Mouse (Mus musculus): Measurements from ENCODE around the gene Klf12. TPM values are rescaled to one million over a fixed set of nuclear protein-coding genes. Genes with fewer than 3 reads are reported as not detected.

Gene Klf12
- polyA plus RNA-seq, 1 experiment: 57.7 TPM

DNA sequence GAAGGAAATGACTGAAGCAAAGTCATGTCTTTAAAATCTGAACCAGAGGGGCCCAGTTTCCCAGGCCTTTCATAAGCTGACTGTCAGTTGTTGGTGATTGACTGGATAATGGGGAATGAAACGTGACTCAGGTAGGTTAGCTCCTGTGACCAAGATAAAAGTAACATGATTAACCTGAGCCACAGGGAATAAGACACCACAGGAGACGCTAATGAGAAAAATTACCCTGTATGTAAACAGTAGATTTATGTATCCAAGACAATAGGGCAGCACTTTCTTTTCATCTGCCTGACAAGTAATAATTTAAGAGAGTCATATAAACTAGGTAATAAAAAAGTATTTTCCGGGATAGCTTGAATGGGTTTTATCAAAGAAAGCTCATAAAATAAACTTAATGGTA, 372.6 kb downstream of the Klf12 start:
- TF ChIP-seq POLR2A (IDR thresholded peaks at IDR 0.05; ENCODE audit: borderline replicate concordance, extremely low read depth, insufficient read depth, insufficient read length, poor library complexity, severe bottlenecking) (no peak), CTCF (IDR thresholded peaks at IDR 0.05; ENCODE audit: borderline replicate concordance, extremely low read depth, insufficient read depth, insufficient read length) (no peak)
- DNase-seq (ENCODE audit: low read depth): no peak

DNA sequence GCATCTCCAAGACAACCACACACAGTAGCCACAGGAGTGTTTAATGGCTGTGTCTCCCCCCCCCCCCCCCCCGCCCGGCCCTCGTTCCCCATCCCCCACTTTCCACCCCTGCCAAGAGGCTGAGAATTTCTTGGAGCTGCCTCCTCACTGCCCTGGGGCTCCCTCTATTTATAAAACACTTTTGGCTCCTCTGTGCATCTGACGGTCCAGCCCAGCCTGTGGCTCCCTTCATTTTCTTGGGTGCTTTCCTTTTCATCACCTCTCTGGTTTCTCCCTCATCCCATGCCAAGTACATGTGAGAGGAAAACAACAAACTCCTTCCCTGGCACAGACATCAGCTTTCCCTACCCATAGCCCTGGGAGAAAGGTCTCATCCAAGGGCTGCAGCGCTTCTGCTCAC, 373.6 kb downstream of the Klf12 start:
- TF ChIP-seq CTCF (IDR thresholded peaks at IDR 0.05; ENCODE audit: borderline replicate concordance, extremely low read depth, insufficient read depth, insufficient read length) (no peak), POLR2A (IDR thresholded peaks at IDR 0.05; ENCODE audit: borderline replicate concordance, extremely low read depth, insufficient read depth, insufficient read length, poor library complexity, severe bottlenecking) (no peak)
- DNase-seq (ENCODE audit: low read depth): peak; percentile 23

DNA sequence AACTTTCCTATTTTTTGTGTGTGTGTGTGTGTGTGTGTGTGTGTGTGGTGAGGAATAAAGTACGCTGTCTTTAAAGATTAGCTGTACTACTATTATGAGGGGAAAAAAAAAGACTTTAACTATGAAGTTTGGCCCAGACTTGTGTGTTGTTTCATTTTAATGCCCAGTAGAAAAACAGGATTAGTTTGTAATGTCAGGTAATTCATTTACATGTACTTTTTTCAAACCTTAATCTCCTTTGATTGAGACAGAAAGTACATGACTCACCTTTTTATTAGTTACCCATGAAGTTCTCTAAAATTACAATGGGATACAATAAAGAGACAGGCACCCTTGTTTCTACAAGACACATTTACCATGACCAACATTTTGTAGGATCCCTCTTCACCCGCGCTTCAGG, 383.6 kb downstream of the Klf12 start:
- no peak for DNase-seq (ENCODE audit: low read depth)
- no peak for TF ChIP-seq CTCF (IDR thresholded peaks at IDR 0.05; ENCODE audit: borderline replicate concordance, extremely low read depth, insufficient read depth, insufficient read length)
- TF ChIP-seq POLR2A (IDR thresholded peaks at IDR 0.05; ENCODE audit: borderline replicate concordance, extremely low read depth, insufficient read depth, insufficient read length, poor library complexity, severe bottlenecking): no peak

DNA sequence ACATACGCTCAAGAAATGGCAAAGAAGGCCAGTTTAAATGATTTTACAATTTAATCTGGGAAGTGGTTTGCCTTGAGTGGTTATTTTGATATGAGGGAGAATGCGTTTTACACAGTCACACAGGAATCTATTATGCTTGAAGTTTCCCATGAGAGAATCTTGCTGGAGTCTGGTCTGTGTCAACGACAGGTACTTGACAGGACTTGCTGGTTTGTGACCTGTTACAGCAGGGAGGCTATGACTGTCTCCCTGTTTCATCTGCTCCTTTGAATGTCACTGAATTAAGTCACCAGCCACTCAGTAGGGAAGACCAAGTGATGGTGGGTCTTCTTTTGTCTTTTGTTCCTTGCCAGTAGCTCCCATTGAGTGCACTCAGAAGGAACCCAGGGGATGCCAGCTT, 385.6 kb downstream of the Klf12 start:
- DNase-seq (ENCODE audit: low read depth): no peak
- TF ChIP-seq CTCF (IDR thresholded peaks at IDR 0.05; ENCODE audit: borderline replicate concordance, extremely low read depth, insufficient read depth, insufficient read length) (no peak), POLR2A (IDR thresholded peaks at IDR 0.05; ENCODE audit: borderline replicate concordance, extremely low read depth, insufficient read depth, insufficient read length, poor library complexity, severe bottlenecking) (no peak)

DNA sequence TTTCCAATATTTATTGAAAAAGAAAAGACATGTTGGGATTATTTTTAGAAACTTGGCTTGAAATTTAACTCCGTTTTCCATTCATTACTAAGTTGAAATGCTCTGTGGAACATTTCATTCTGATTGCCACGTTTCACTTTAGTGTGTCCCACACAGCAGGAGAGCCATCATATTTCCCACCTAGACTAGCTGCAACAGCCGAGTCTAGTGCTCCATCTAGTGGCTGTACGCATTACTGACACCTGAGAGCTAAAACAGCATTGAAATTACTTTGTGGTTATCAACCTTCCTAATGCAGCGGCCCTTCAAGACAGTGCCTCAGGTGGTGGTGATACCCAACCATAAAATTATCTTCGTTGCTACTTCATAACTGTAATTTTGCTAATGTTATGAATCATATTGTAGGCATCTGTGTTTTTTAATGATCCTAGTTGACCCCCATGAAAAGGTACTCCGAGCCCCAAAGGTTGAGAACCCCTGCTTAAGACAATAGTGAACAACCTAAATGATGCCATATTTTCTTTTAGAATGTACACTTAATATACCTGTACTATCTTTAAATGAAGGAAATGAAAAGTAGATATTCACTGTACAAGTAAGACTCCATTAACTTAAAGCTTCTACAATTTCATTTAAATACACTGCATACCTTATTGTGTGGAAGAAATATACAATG, 389.6 kb downstream of the Klf12 start:
- TF ChIP-seq POLR2A (IDR thresholded peaks at IDR 0.05; ENCODE audit: borderline replicate concordance, extremely low read depth, insufficient read depth, insufficient read length, poor library complexity, severe bottlenecking) (no peak), CTCF (IDR thresholded peaks at IDR 0.05; ENCODE audit: borderline replicate concordance, extremely low read depth, insufficient read depth, insufficient read length) (peak; percentile 83; the same call in 1 of the 2 replicates)
- peak; percentile 90 for DNase-seq (ENCODE audit: low read depth)

DNA sequence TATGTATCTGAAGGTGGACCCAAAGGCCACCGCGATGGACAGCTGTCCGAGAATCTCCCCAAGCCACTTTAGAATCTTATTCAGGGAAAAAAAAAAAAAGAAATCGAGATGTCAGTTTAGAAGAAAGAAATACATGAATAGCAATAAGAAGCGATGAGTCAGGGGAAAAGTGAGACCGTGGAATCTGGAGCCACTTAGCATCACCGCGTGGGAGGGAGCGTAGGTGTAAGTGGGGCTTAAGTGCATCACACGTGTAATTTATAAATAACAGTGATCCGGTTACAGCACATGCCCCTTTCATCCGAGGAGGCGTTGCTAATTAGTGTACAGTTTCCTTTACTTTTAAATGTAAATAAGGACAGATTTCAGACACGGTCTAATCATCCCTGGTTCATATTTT, 390.4 kb downstream of the Klf12 start:
- no peak for TF ChIP-seq CTCF (IDR thresholded peaks at IDR 0.05; ENCODE audit: borderline replicate concordance, extremely low read depth, insufficient read depth, insufficient read length)
- no peak for TF ChIP-seq POLR2A (IDR thresholded peaks at IDR 0.05; ENCODE audit: borderline replicate concordance, extremely low read depth, insufficient read depth, insufficient read length, poor library complexity, severe bottlenecking)
- peak; percentile 19 for DNase-seq (ENCODE audit: low read depth)

DNA sequence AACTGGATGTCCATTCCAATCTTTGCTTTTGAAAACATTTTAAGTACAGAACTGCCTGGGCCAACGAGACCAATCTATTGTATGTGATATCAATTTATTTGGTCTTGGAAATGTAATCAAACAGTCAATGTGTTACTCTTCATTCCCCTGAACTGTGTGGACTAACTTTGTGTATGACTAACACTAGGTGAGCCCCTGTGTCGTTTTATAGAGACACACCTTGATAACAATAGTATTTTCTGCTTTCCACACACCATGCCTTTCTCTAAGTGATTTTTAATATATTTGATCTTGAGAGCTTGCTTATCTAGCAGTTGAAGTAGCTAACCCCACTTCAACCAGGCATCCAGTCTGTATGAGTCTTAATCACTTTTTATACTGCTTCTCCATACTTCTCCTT, 398.0 kb downstream of the Klf12 start:
- DNase-seq (ENCODE audit: low read depth): no peak
- no peak for TF ChIP-seq POLR2A (IDR thresholded peaks at IDR 0.05; ENCODE audit: borderline replicate concordance, extremely low read depth, insufficient read depth, insufficient read length, poor library complexity, severe bottlenecking)
- TF ChIP-seq CTCF (IDR thresholded peaks at IDR 0.05; ENCODE audit: borderline replicate concordance, extremely low read depth, insufficient read depth, insufficient read length): no peak

DNA sequence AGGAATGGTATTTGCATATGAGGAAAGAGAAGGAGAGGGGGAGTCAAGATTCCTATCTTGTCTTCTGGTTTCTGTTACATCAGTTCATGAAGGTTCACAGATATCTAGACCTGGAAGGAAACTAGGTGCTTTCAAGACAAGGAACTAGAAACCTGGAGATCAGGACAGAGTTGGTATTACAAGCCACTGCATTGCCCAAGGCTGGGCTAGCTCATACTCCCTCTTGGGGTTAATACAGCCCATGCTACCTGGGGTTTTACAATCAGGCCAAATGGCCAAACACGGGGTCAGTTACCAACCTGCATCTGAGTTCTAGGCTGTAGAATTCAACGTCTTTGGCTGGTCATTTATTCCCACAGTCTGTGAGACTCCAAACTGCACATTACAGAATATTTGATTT, 398.9 kb downstream of the Klf12 start:
- TF ChIP-seq POLR2A (IDR thresholded peaks at IDR 0.05; ENCODE audit: borderline replicate concordance, extremely low read depth, insufficient read depth, insufficient read length, poor library complexity, severe bottlenecking): no peak
- TF ChIP-seq CTCF (IDR thresholded peaks at IDR 0.05; ENCODE audit: borderline replicate concordance, extremely low read depth, insufficient read depth, insufficient read length): no peak
- no peak for DNase-seq (ENCODE audit: low read depth)

DNA sequence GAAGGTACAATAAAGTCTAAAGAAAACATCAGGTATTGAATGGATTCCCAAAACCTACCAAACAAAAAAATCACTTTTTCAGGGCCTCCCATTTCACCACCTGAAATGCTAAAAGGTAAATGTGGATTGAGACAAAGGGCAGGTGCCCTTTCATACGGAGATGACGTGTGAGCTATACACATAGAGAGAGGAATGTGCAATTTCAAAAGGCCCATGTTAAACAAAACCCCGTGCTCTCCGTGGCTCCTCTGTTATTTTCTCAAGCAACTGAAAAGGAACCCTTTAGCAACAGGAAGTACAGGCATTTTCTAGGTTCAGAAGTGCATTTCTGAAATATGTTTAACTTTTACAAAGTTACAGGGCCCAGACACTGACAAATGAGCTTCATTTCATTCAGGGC, 399.4 kb downstream of the Klf12 start:
- no peak for TF ChIP-seq POLR2A (IDR thresholded peaks at IDR 0.05; ENCODE audit: borderline replicate concordance, extremely low read depth, insufficient read depth, insufficient read length, poor library complexity, severe bottlenecking)
- TF ChIP-seq CTCF (IDR thresholded peaks at IDR 0.05; ENCODE audit: borderline replicate concordance, extremely low read depth, insufficient read depth, insufficient read length): no peak
- no peak for DNase-seq (ENCODE audit: low read depth)

DNA sequence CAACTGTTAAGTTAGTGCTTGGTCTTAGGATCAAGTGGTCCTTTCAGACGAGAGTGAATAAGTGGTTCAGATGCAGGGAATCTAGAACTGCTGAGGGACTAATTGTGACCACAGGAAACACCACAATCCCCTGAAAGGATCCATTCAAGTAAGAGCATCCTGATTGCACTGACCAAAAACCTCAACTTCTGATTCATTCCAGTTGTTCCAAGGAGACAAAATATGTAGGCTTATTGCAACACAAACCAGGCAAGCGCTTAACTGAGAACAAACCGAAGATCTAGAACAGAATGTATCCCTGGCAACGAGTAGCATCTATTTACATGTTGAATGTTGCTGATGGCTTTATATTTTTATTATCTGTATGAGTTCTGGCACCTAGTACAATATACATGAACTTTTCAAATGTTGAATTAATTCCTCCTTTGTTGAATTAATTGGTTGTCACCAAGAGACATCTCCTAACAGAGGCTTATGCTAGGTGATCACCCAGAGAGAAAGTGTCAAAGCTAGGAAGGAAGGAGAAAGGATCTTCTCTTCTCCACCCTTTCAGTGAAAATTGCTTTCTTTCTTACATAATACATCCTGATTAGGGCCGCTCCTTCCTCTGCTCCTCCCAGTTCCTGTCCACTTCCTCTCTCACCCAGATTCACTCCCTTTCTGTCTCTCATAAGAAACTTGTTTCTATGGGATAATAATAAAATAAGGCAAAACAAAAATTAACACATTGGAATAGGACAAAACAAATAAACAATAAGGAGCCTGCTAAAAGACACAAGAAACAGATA, 407.5 kb downstream of the Klf12 start:
- DNase-seq (ENCODE audit: low read depth): no peak
- no peak for TF ChIP-seq CTCF (IDR thresholded peaks at IDR 0.05; ENCODE audit: borderline replicate concordance, extremely low read depth, insufficient read depth, insufficient read length)
- no peak for TF ChIP-seq POLR2A (IDR thresholded peaks at IDR 0.05; ENCODE audit: borderline replicate concordance, extremely low read depth, insufficient read depth, insufficient read length, poor library complexity, severe bottlenecking)

DNA sequence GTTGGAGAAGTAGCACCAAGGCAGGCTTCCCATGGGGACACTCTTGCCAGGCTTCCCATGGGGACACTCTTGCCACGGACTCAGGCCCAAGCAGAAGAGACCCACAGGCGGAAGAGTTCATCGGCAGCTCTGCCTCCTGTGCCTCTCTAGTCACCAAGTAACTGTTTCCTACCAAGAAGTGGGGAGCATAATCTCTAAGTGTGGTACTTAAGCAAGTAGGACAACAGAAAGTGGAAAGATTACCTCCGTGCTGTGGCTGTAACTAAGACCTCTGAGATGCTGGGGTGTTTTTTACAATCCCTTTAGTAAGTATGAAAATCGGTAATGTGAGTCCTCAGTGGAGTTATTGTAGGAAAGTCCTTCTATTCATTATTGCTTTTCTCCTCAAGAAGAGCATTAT, 410.8 kb downstream of the Klf12 start:
- DNase-seq (ENCODE audit: low read depth): no peak

More for the DNA sequence above, 410.8 kb downstream of the Klf12 start:
- TF ChIP-seq CTCF (IDR thresholded peaks at IDR 0.05; ENCODE audit: borderline replicate concordance, extremely low read depth, insufficient read depth, insufficient read length) (no peak), POLR2A (IDR thresholded peaks at IDR 0.05; ENCODE audit: borderline replicate concordance, extremely low read depth, insufficient read depth, insufficient read length, poor library complexity, severe bottlenecking) (no peak)
